Mouse (Mus musculus) lung, postnatal 25 days (tissue): ENCODE results near the gene Il10ra.

Experiments used
- DNase-seq: peaks from one replicate; pipeline ENCODE4 v3.0.0; 2022; ENCODE audit warnings: low spot score

The Il10ra gene

GRCm38 (mm10) chr9:45268597-45269325, at the start of gene Il10ra:
Il10ra (minus strand) TSS chr9:45269149.
- DNase-seq: peak; percentile 65

GRCm38 (mm10) chr9:45317635-45318034, 48.7 kb upstream of the Il10ra start:
- DNase-seq: no peak

- DNase-seq: no peak
These were observed 45.0 kb upstream of the Il10ra start for GRCm38 (mm10) chr9:45313913-45314312.

- no peak for DNase-seq
These were observed 42.9 kb upstream of the Il10ra start for GRCm38 (mm10) chr9:45311858-45312257.

GRCm38 (mm10) chr9:45308521-45308920, 39.6 kb upstream of the Il10ra start:
- DNase-seq: no peak

- DNase-seq: no peak
These were observed 37.9 kb upstream of the Il10ra start for GRCm38 (mm10) chr9:45306746-45307410.

GRCm38 (mm10) chr9:45301771-45302170, 32.8 kb upstream of the Il10ra start:
- no peak for DNase-seq

- DNase-seq: peak; percentile 94
These were observed 31.6 kb upstream of the Il10ra start for GRCm38 (mm10) chr9:45300422-45301104.

- DNase-seq: peak; percentile 49
These were observed 30.5 kb upstream of the Il10ra start for GRCm38 (mm10) chr9:45299231-45300006.

GRCm38 (mm10) chr9:45294210-45295011, 25.5 kb upstream of the Il10ra start:
- peak; percentile 45 for DNase-seq

GRCm38 (mm10) chr9:45291481-45292168, 22.7 kb upstream of the Il10ra start:
- no peak for DNase-seq

- DNase-seq: no peak
These were observed 13.5 kb upstream of the Il10ra start for GRCm38 (mm10) chr9:45282466-45282865.

GRCm38 (mm10) chr9:45280891-45281290, 11.9 kb upstream of the Il10ra start:
- no peak for DNase-seq

- no peak for DNase-seq
These were observed 11.1 kb upstream of the Il10ra start for GRCm38 (mm10) chr9:45280059-45280458.

- DNase-seq: no peak
These were observed 5.7 kb upstream of the Il10ra start for GRCm38 (mm10) chr9:45274635-45275034.

GRCm38 (mm10) chr9:45274218-45274617, 5.3 kb upstream of the Il10ra start:
- DNase-seq: no peak

GRCm38 (mm10) chr9:45272213-45272612, 3.3 kb upstream of the Il10ra start:
- no peak for DNase-seq

- DNase-seq: peak; percentile 15
These were observed 870 bp downstream of the Il10ra start for GRCm38 (mm10) chr9:45268079-45268478.

GRCm38 (mm10) chr9:45267099-45267498, 1.9 kb downstream of the Il10ra start:
- DNase-seq: no peak

- no peak for DNase-seq
These were observed 7.1 kb downstream of the Il10ra start for GRCm38 (mm10) chr9:45261872-45262271.

GRCm38 (mm10) chr9:45261466-45261865, 7.5 kb downstream of the Il10ra start:
- no peak for DNase-seq
